Mouse (Mus musculus) liver, embryonic 14.5 days (tissue): ENCODE data around the gene Tmem242.

Experiments used
- CTCF ChIP-seq: IDR thresholded peaks from 2 replicates; pipeline ENCODE4 v1.5.1; 2016; ENCODE audit warnings: antibody characterized with exemption, low read depth, control low read depth
- EP300 ChIP-seq: IDR thresholded peaks from 2 replicates; pipeline ENCODE4 v1.6.1; 2016; ENCODE audit warnings: antibody characterized with exemption, low read depth

- TF ChIP-seq CTCF (peak; percentile 93), EP300 (no peak)
Observed at GRCm38 (mm10) chr17:5402069-5402468, 38.0 kb downstream of the Tmem242 start.
